Mouse (Mus musculus) intestine, postnatal 0 days (tissue): ENCODE results near the gene Epn1. TPM values are rescaled to one million over a fixed set of nuclear protein-coding genes. Genes with fewer than 3 reads are reported as not detected.

ENCODE experiments used
- ATAC-seq: fragments of 200-750 bp; cut with Nextera tagmentation; 2 replicates; pipeline ENCODE4 v1.8.0; 2017; ENCODE audit warnings: mild to moderate bottlenecking, moderate TSS enrichment, moderate library complexity
- H3K27ac ChIP-seq: fragments of 300-500 bp; sonication (generic); 2 replicates; pipeline ENCODE4 v1.5.1; 2014; ENCODE audit warnings: mild to moderate bottlenecking, low read depth, low read length, moderate library complexity
- H3K27me3 ChIP-seq: fragments of 300-500 bp; sonication (generic); replicated peaks from 2 replicates; pipeline ENCODE4 v1.6.1; 2014; ENCODE audit warnings: low read length, mixed read lengths; ENCODE audit not compliant: control insufficient read depth, insufficient read depth
- H3K36me3 ChIP-seq: fragments of 300-500 bp; sonication (generic); 2 replicates; pipeline ENCODE4 v1.6.1; 2014; ENCODE audit warnings: mild to moderate bottlenecking, moderate library complexity; ENCODE audit not compliant: control insufficient read depth, insufficient read depth
- H3K4me1 ChIP-seq: fragments of 300-500 bp; sonication (generic); replicated peaks from 2 replicates; pipeline ENCODE4 v1.6.1; 2014; ENCODE audit warnings: antibody characterized with exemption, low read length, mixed read lengths; ENCODE audit not compliant: control insufficient read depth, insufficient read depth
- H3K4me2 ChIP-seq: fragments of 300-500 bp; sonication (generic); replicated peaks from 2 replicates; pipeline ENCODE4 v1.6.1; 2014; ENCODE audit warnings: low read depth, mild to moderate bottlenecking, moderate library complexity
- H3K4me3 ChIP-seq: fragments of 300-500 bp; sonication (generic); 2 replicates; pipeline ENCODE4 v1.5.1; 2014; ENCODE audit warnings: low read depth, low read length
- H3K9ac ChIP-seq: fragments of 300-500 bp; sonication (generic); 2 replicates; pipeline ENCODE4 v1.6.1; 2014; ENCODE audit warnings: mild to moderate bottlenecking, low read depth, low read length
- H3K9me3 ChIP-seq: fragments of 300-500 bp; sonication (generic); 2 replicates; pipeline ENCODE4 v1.6.1; 2016; ENCODE audit warnings: mixed run types; ENCODE audit not compliant: control insufficient read depth
- CTCF ChIP-seq: sonication (generic); IDR thresholded peaks from 2 replicates; pipeline ENCODE4 v1.5.1; 2016; ENCODE audit warnings: low read depth, mild to moderate bottlenecking, control low read depth, antibody characterized with exemption, moderate library complexity
- WGBS: fragments of 180-500 bp; shearing (Covaris S2); extraction: QIAGEN DNeasy Blood & Tissue Kit; methylation state at CpG from one replicate; pipeline ENCODE4 v1.1.7; 2014; 5-methylcytosine and 5-hydroxymethylcytosine counted together
- polyA plus RNA-seq: library from polyadenylated mRNA; unstranded; fragments of >200 nt; fragmentation: Nextera tagmentation; extraction: Ambion mirVana; gene quantifications from 2 replicates; pipeline ENCODE4 v1.2.1, GENCODE M21; 2015

The Epn1 gene
- polyA plus RNA-seq, 1 experiment from 2014 or later, result 98.0 TPM

DNA sequence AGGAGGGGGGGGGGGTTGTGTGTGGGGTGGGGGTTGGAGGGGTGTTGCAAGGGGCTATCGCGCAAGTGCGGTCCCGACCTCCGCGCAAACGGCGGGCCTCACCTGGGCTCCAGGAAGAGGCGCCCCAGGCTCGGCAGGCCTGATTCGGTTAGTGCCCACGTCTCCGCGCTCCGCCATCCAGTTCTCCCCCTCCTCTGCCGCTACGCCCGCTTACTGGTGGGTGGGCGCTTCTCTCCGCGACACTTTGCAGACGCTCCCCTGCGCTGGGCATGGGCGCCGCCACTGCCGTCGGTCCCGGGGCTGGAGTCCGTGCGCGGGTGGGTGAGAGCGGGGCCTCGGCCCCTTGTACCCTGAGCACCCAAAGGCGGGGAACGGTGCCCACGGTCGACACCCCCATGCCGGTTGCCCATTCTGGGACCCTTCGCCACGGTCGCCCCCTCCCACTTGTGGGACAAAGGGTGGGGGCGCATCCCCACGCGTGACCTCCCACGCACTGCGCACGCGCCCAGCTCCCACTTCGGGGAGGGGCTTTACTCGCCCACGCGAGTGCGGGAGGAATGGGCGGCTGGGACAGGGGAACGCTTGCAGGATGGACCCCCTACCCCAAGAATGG, 23.3 kb upstream of the Epn1 start:
- Histone ChIP-seq H3K4me2 (peak overlapping the region; percentile 59), H3K27me3 (peaks cover 60% of the 10 kb centered on the region), H3K36me3 (no peaks in the 10 kb centered on the region), H3K4me3 (peak overlapping the region; percentile 36), H3K27ac (no peak overlapping the region), H3K9ac (peak overlapping the region; percentile 37; the same call in 1 of the 2 replicates), H3K4me1 (no peaks in the 10 kb centered on the region), H3K9me3 (no peaks in the 10 kb centered on the region)
- 2% methylated on average over 55 of the region's 55 CpGs for WGBS
- no peak for TF ChIP-seq CTCF
- no peak for ATAC-seq

DNA sequence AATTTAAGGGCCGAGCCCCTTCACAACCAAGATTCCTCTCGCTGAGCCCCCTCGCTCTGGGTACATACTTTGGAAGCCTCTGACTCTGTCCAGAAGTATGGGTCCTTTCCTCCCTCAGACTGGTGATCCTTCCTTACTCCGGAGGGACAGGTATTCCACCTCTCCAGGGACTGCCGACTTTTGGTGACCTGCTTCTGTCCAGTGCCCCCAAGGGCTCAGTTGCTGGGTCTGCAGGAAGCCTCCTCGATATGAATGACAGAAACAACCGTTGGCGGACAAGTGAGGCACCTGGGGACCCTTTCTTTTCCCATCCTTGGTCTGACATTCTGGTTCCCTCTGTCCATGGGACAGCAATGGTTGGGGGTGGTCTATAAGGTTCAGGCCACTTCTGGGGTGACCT, 22.7 kb upstream of the Epn1 start:
- WGBS, result 39% methylated on average over 8 of the region's 8 CpGs
- no peak overlapping the region for H3K27ac ChIP-seq
- peaks cover 55% of the 10 kb centered on the region for H3K27me3 ChIP-seq
- no peaks in the 10 kb centered on the region for H3K9me3 ChIP-seq
- no peak for TF ChIP-seq CTCF
- no peak overlapping the region for H3K9ac ChIP-seq
- no peaks in the 10 kb centered on the region for H3K4me1 ChIP-seq
- H3K4me3 ChIP-seq, result peak overlapping the region; percentile 36
- peak overlapping the region; percentile 59 for H3K4me2 ChIP-seq
- no peak for ATAC-seq
- no peaks in the 10 kb centered on the region for H3K36me3 ChIP-seq

DNA sequence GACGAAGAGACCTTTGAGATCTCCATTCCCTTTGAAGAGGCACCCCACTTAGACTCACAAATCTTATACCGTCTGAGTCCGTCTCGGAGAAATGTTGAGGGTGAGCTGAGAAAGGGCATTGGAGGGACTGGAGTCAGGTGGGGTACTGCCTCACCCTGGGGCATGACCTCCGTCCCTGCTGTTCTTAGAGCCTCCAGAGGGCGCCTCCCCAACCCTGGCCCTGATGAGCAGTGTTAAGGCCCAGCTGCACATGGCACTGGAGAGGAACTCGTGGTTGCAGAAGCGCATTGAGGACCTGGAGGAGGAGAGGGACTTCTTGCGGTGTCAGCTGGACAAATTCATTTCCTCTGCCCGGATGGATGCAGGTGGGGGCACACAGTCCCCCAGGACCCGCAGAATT, 22.2 kb upstream of the Epn1 start:
- Histone ChIP-seq H3K36me3 (no peaks in the 10 kb centered on the region), H3K27ac (no peak overlapping the region), H3K27me3 (peaks cover 51% of the 10 kb centered on the region), H3K4me3 (no peak overlapping the region), H3K4me1 (no peaks in the 10 kb centered on the region), H3K9ac (no peak overlapping the region), H3K4me2 (no peak overlapping the region), H3K9me3 (no peaks in the 10 kb centered on the region)
- TF ChIP-seq CTCF, result peak; percentile 56
- 44% methylated on average over 11 of the region's 11 CpGs for WGBS
- no peak for ATAC-seq

DNA sequence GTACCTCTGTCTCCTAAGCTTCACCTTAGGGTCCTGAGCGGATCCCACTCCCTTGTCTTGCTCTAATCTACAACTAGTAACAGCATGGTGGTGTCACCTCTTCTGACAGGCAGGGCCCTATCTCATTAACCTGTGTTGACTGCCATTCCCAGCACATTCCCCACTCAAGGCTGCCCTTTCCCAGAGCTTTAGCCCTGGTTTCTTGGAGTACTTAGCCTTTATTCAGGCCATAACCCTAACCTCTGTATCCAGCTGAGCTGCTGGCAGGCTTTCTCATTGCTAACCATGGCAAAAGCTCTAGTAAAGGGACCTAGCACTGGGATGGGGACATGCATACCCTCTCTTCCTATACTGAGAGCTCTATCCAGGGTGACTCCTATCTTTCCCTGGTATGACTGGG, 21.4 kb upstream of the Epn1 start:
- H3K27me3 ChIP-seq, result peaks cover 43% of the 10 kb centered on the region
- H3K9ac ChIP-seq, result no peak overlapping the region
- H3K36me3 ChIP-seq, result no peaks in the 10 kb centered on the region
- ATAC-seq, result no peak
- no peak overlapping the region for H3K4me2 ChIP-seq
- no peaks in the 10 kb centered on the region for H3K4me1 ChIP-seq
- WGBS, result 97% methylated on average over 1 of the region's 1 CpGs
- TF ChIP-seq CTCF, result no peak
- no peaks in the 10 kb centered on the region for H3K9me3 ChIP-seq
- no peak overlapping the region for H3K4me3 ChIP-seq
- H3K27ac ChIP-seq, result no peak overlapping the region

DNA sequence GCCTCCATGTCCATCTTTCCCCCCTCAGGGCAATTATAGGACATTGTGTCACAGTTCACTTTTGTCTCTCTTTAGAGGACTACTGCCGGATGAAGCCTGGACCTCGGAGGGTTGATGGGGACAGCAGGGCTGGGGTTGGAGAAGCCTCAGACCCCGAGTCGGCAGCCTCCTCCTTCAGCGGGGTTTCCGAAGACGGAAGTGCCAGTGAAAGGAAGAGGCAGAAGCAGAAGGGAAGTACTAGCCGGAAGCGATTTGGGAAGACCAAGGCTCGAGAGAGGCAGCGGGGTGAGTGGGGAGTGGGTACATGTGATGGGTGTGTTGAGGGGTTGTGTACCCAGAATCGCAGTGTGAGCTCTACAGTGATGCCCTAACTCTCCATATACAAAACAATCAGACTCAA, 20.6 kb upstream of the Epn1 start:
- Histone ChIP-seq H3K4me3 (no peak overlapping the region), H3K4me2 (no peak overlapping the region), H3K4me1 (no peaks in the 10 kb centered on the region), H3K9me3 (no peaks in the 10 kb centered on the region), H3K27ac (no peak overlapping the region), H3K27me3 (peaks cover 35% of the 10 kb centered on the region), H3K9ac (no peak overlapping the region), H3K36me3 (no peaks in the 10 kb centered on the region)
- TF ChIP-seq CTCF, result no peak
- no peak for ATAC-seq
- WGBS, result 95% methylated on average over 12 of the region's 12 CpGs

DNA sequence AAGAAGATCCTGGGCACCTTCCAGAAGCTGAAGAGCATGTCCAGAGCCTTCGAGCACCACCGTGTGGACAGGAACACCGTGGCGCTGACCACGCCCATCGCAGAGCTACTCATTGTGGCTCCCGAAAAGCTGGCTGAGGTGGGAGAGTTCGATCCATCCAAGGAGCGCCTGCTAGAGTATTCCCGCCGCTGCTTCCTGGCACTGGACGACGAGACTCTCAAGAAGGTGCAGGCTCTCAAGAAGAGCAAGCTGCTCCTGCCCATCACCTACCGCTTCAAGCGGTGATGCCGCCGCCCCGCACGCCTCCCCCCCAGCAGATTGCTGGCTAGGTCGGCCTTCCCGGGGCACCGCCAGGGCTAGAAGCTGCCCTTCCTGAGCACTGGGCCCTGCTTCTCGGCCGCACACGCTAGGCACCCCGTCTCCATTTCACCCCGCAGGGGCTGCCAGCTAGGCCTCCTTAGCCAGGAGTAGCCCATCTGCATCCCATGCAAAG, 19.8 kb upstream of the Epn1 start:
- H3K4me3 ChIP-seq, result peak overlapping the region; percentile 71
- H3K36me3 ChIP-seq, result no peaks in the 10 kb centered on the region
- H3K27me3 ChIP-seq, result peaks cover 27% of the 10 kb centered on the region
- peak overlapping the region; percentile 92 for H3K9ac ChIP-seq
- peak; percentile 86 for TF ChIP-seq CTCF
- H3K9me3 ChIP-seq, result no peaks in the 10 kb centered on the region
- peak overlapping the region; percentile 99 for H3K27ac ChIP-seq
- 2% methylated on average over 27 of the region's 27 CpGs for WGBS
- no peaks in the 10 kb centered on the region for H3K4me1 ChIP-seq
- peak overlapping the region; percentile 99 for H3K4me2 ChIP-seq
- no peak for ATAC-seq
